Mouse (Mus musculus): ENCODE results near the gene Rab11fip4.

DNA sequence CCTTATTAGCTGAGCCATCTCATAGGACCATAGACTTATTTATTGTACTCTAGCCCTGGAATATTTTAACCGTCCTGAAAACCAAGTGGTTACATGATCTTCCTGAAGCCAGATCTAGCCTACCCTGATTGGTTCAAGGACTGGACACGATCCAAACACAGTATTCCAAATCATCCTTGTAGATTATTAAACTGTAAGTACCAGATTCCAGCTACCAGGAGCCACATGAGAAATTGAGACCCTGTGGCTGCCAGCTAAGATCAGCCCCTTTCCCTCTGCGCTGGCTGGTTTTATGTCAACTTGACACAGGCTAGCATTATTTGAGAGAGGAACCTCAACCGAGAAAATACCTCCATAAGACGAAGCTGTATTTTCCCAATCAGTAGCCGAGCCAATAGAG is 142.0 kb downstream of the Rab11fip4 start:
- no peak for TF ChIP-seq POLR2A (IDR thresholded peaks at IDR 0.05; ENCODE audit: low read depth, low read length)
- no peak for TF ChIP-seq CTCF (conservative IDR thresholded peaks at IDR 0.05; ENCODE audit: insufficient read depth, insufficient read length, low read depth, low read length)
